Mouse (Mus musculus): ENCODE data around the gene Zfyve28. TPM values are rescaled to one million over a fixed set of nuclear protein-coding genes. Genes with fewer than 3 reads are reported as not detected.

Gene Zfyve28
- polyA plus RNA-seq, 1 experiment, result 2.8 TPM

DNA sequence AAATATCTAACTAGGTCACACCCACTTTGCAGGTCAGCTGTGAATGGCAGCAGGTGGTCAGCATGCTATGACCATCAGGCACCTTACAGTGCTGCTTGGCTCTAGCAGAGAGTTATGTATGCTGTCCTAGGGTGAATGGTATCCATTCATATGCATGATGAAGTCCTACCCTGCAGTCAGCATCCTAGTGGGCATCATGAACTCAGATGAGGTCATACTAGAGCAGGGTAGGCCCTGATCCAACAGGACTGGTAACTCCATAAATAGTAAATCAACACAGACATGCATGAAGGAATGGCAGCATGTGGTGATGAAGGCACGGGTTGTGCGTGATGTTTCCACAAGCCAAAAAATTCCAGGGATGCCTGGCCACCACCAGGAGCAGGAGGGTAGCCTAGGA is 82.5 kb downstream of the Zfyve28 start:
- Histone ChIP-seq H3K27ac (ENCODE audit: insufficient read depth, low read length) (no peak overlapping the region), H3K9ac (ENCODE audit: low read depth, poor library complexity, severe bottlenecking) (no peak overlapping the region), H3K4me3 (ENCODE audit: low read depth, low read length) (no peak overlapping the region), H3K27me3 (ENCODE audit: control insufficient read depth, insufficient read depth, low read length, poor library complexity, severe bottlenecking) (no peaks in the 10 kb centered on the region), H3K9me3 (replicated peaks; ENCODE audit: control insufficient read depth, insufficient read depth, low read length, poor library complexity, severe bottlenecking) (no peaks in the 10 kb centered on the region), H3K4me1 (ENCODE audit: control insufficient read depth, insufficient read depth, low read length) (no peaks in the 10 kb centered on the region), H3K36me3 (ENCODE audit: control insufficient read depth, insufficient read depth, low read length, poor library complexity, severe bottlenecking) (no peaks in the 10 kb centered on the region)
- TF ChIP-seq POLR2A (IDR thresholded peaks at IDR 0.05; ENCODE audit: insufficient read depth, low read length), result no peak
- TF ChIP-seq CTCF (IDR thresholded peaks at IDR 0.05; ENCODE audit: low read depth, low read length), result no peak
- TF ChIP-seq EP300 (IDR thresholded peaks at IDR 0.05; ENCODE audit: insufficient read depth, low read depth, low read length), result no peak

DNA sequence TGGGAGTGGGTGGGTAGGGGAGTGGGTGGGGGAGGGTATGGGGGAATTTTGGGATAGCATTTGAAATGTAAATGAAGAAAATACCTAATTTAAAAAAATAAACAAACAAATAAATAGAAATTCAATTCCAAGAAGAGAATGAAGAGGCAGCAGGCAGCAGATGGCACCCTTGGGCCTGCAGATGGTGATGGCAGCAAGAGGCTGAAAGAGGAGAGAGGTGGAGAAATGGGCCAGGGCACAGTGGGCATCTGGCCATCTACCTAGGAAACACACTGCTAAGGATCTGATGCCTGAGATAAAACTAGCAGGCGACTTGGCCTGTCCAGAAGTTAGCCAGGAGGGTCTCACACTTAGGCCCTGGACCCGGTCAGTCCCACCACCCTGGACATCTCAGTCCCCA is 83.3 kb downstream of the Zfyve28 start:
- Histone ChIP-seq H3K27ac (ENCODE audit: insufficient read depth, low read length) (no peak overlapping the region), H3K9ac (ENCODE audit: low read depth, poor library complexity, severe bottlenecking) (no peak overlapping the region), H3K36me3 (ENCODE audit: control insufficient read depth, insufficient read depth, low read length, poor library complexity, severe bottlenecking) (no peaks in the 10 kb centered on the region), H3K9me3 (replicated peaks; ENCODE audit: control insufficient read depth, insufficient read depth, low read length, poor library complexity, severe bottlenecking) (no peaks in the 10 kb centered on the region), H3K4me1 (ENCODE audit: control insufficient read depth, insufficient read depth, low read length) (no peaks in the 10 kb centered on the region), H3K4me3 (ENCODE audit: low read depth, low read length) (no peak overlapping the region), H3K27me3 (ENCODE audit: control insufficient read depth, insufficient read depth, low read length, poor library complexity, severe bottlenecking) (no peaks in the 10 kb centered on the region)
- no peak for TF ChIP-seq POLR2A (IDR thresholded peaks at IDR 0.05; ENCODE audit: insufficient read depth, low read length)
- no peak for TF ChIP-seq EP300 (IDR thresholded peaks at IDR 0.05; ENCODE audit: insufficient read depth, low read depth, low read length)
- no peak for TF ChIP-seq CTCF (IDR thresholded peaks at IDR 0.05; ENCODE audit: low read depth, low read length)

DNA sequence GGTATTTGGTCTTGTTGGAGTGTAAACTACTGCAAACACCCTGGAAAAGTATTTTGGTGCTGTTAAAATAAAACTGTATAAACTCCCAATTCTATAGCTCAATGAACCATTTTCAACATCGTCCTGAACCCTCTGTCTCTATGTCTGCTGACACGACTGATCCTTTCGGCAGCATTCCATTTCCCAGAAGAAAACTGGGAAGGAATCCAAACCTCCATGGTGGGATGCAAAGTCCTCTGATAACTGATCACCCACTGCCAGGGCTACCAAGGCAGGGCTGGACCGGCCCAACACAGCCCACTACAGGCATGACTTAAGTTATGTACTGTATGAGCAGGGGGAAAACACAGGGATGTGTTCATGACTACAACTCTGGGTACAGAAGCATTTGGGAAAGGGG is 86.2 kb downstream of the Zfyve28 start:
- no peak for TF ChIP-seq POLR2A (IDR thresholded peaks at IDR 0.05; ENCODE audit: insufficient read depth, low read length)
- TF ChIP-seq EP300 (IDR thresholded peaks at IDR 0.05; ENCODE audit: insufficient read depth, low read depth, low read length), result no peak
- TF ChIP-seq CTCF (IDR thresholded peaks at IDR 0.05; ENCODE audit: low read depth, low read length), result no peak
- Histone ChIP-seq H3K4me1 (ENCODE audit: control insufficient read depth, insufficient read depth, low read length) (no peaks in the 10 kb centered on the region), H3K9ac (ENCODE audit: low read depth, poor library complexity, severe bottlenecking) (no peak overlapping the region), H3K9me3 (replicated peaks; ENCODE audit: control insufficient read depth, insufficient read depth, low read length, poor library complexity, severe bottlenecking) (no peaks in the 10 kb centered on the region), H3K27ac (ENCODE audit: insufficient read depth, low read length) (no peak overlapping the region), H3K27me3 (ENCODE audit: control insufficient read depth, insufficient read depth, low read length, poor library complexity, severe bottlenecking) (no peaks in the 10 kb centered on the region), H3K36me3 (ENCODE audit: control insufficient read depth, insufficient read depth, low read length, poor library complexity, severe bottlenecking) (no peaks in the 10 kb centered on the region), H3K4me3 (ENCODE audit: low read depth, low read length) (no peak overlapping the region)

DNA sequence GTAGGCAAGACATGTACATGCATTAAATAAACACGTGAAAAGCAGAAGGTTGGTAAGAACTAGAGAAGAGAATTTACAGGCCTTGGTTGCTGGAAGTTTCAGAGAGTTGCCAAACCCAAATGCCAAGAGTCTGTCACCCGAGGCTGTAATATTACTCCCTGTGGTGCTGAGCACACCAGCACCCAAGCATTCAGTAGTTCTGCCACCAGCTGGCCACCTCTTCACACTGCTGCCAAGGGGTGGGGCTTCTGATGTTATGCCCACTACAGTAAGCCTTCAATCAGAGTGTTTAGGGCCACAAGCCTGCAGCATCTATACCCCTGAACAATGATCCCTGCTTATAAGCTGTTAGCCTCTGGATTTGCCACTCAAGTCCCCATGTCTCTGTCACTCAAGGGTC is 86.9 kb downstream of the Zfyve28 start:
- Histone ChIP-seq H3K9ac (ENCODE audit: low read depth, poor library complexity, severe bottlenecking) (no peak overlapping the region), H3K27ac (ENCODE audit: insufficient read depth, low read length) (no peak overlapping the region)
- TF ChIP-seq CTCF (IDR thresholded peaks at IDR 0.05; ENCODE audit: low read depth, low read length), result no peak
- TF ChIP-seq EP300 (IDR thresholded peaks at IDR 0.05; ENCODE audit: insufficient read depth, low read depth, low read length), result no peak
- TF ChIP-seq POLR2A (IDR thresholded peaks at IDR 0.05; ENCODE audit: insufficient read depth, low read length), result no peak

DNA sequence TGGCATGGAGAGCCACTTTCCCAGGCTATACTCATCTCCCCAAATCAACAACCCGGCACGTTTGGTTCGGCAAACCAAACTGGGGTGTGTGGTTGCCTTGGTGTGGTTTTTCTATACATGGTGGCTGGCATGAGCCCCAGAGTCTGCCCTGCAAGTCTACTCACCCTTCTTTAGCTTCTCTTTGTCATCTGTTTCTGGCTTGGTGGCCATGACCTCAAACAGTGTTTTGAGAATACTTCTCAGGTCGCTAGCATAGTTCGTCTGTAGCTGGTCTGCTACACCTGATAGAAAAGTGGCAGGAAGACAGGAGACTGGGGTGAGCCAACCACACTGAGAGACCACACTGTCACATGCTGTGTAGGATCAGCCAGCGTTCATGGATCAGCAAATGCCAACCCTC is 89.6 kb downstream of the Zfyve28 start:
- H3K36me3 ChIP-seq (ENCODE audit: control insufficient read depth, insufficient read depth, low read length, poor library complexity, severe bottlenecking), result no peaks in the 10 kb centered on the region
- no peaks in the 10 kb centered on the region for H3K27me3 ChIP-seq (ENCODE audit: control insufficient read depth, insufficient read depth, low read length, poor library complexity, severe bottlenecking)
- no peaks in the 10 kb centered on the region for H3K9me3 ChIP-seq (replicated peaks; ENCODE audit: control insufficient read depth, insufficient read depth, low read length, poor library complexity, severe bottlenecking)
- H3K9ac ChIP-seq (ENCODE audit: low read depth, poor library complexity, severe bottlenecking), result no peak overlapping the region
- no peak overlapping the region for H3K27ac ChIP-seq (ENCODE audit: insufficient read depth, low read length)
- TF ChIP-seq EP300 (IDR thresholded peaks at IDR 0.05; ENCODE audit: insufficient read depth, low read depth, low read length), result no peak
- no peak for TF ChIP-seq POLR2A (IDR thresholded peaks at IDR 0.05; ENCODE audit: insufficient read depth, low read length)
- TF ChIP-seq CTCF (IDR thresholded peaks at IDR 0.05; ENCODE audit: low read depth, low read length), result no peak
- H3K4me3 ChIP-seq (ENCODE audit: low read depth, low read length), result no peak overlapping the region
- H3K4me1 ChIP-seq (ENCODE audit: control insufficient read depth, insufficient read depth, low read length), result no peaks in the 10 kb centered on the region

More for the DNA sequence above, 86.9 kb downstream of the Zfyve28 start:
- Histone ChIP-seq H3K9me3 (replicated peaks; ENCODE audit: control insufficient read depth, insufficient read depth, low read length, poor library complexity, severe bottlenecking) (no peaks in the 10 kb centered on the region), H3K4me1 (ENCODE audit: control insufficient read depth, insufficient read depth, low read length) (no peaks in the 10 kb centered on the region), H3K27me3 (ENCODE audit: control insufficient read depth, insufficient read depth, low read length, poor library complexity, severe bottlenecking) (no peaks in the 10 kb centered on the region), H3K4me3 (ENCODE audit: low read depth, low read length) (no peak overlapping the region), H3K36me3 (ENCODE audit: control insufficient read depth, insufficient read depth, low read length, poor library complexity, severe bottlenecking) (no peaks in the 10 kb centered on the region)

DNA sequence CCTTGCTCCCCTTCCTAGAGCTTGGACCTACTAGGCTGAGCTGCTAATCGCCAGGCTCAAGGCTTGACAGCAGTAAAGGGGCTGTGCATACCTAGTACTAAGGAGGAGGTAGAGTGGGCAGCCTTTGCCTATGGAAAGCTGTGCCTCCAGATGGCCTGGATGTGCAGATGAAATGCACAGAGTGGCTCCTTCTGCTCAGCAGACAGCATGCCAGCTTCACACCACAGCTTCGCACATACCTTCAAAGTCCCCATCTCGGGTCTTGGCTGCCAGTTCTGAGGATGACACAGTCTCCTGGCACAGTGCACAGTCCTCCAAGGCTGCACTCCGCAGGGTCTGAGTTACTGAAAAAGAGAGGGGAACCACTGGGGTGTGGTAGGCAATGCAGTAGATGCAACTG is 91.0 kb downstream of the Zfyve28 start:
- Histone ChIP-seq H3K9ac (ENCODE audit: low read depth, poor library complexity, severe bottlenecking) (no peak overlapping the region), H3K4me3 (ENCODE audit: low read depth, low read length) (no peak overlapping the region), H3K27ac (ENCODE audit: insufficient read depth, low read length) (no peak overlapping the region), H3K4me1 (ENCODE audit: control insufficient read depth, insufficient read depth, low read length) (no peaks in the 10 kb centered on the region), H3K36me3 (ENCODE audit: control insufficient read depth, insufficient read depth, low read length, poor library complexity, severe bottlenecking) (no peaks in the 10 kb centered on the region), H3K9me3 (replicated peaks; ENCODE audit: control insufficient read depth, insufficient read depth, low read length, poor library complexity, severe bottlenecking) (no peaks in the 10 kb centered on the region), H3K27me3 (ENCODE audit: control insufficient read depth, insufficient read depth, low read length, poor library complexity, severe bottlenecking) (no peaks in the 10 kb centered on the region)
- TF ChIP-seq CTCF (IDR thresholded peaks at IDR 0.05; ENCODE audit: low read depth, low read length) (no peak), POLR2A (IDR thresholded peaks at IDR 0.05; ENCODE audit: insufficient read depth, low read length) (no peak), EP300 (IDR thresholded peaks at IDR 0.05; ENCODE audit: insufficient read depth, low read depth, low read length) (no peak)
